Mouse (Mus musculus) neural tube, embryonic 14.5 days (tissue): ENCODE results near the gene Safb. TPM values are rescaled to one million over a fixed set of nuclear protein-coding genes. Genes with fewer than 3 reads are reported as not detected.
"Not testable (repeated sequence)": the region's sequence is repeated elsewhere in the genome, so short reads cannot be mapped to it uniquely, and the experiment has no call there.

ENCODE experiments used
- ATAC-seq: fragments of 200-750 bp; cut with Nextera tagmentation; 2 replicates; pipeline ENCODE4 v1.8.0; 2017; ENCODE audit warnings: low read depth, mild to moderate bottlenecking, moderate TSS enrichment, moderate library complexity
- H3K27ac ChIP-seq: fragments of 300-500 bp; sonication (generic); 2 replicates; pipeline ENCODE4 v1.5.1; 2014; ENCODE audit warnings: low read depth, mild to moderate bottlenecking, control low read depth, low read length, moderate library complexity, mixed read lengths
- H3K27me3 ChIP-seq: fragments of 300-500 bp; sonication (generic); 2 replicates; pipeline ENCODE4 v1.6.1; 2014; ENCODE audit warnings: low read length; ENCODE audit not compliant: control insufficient read depth, insufficient read depth
- H3K36me3 ChIP-seq: fragments of 300-500 bp; sonication (generic); 2 replicates; pipeline ENCODE4 v1.6.1; 2014; ENCODE audit warnings: low read length, mixed read lengths; ENCODE audit not compliant: control insufficient read depth, insufficient read depth
- H3K4me1 ChIP-seq: fragments of 300-500 bp; sonication (generic); 2 replicates; pipeline ENCODE4 v1.6.1; 2014; ENCODE audit warnings: low read length; ENCODE audit not compliant: control insufficient read depth, insufficient read depth
- H3K4me2 ChIP-seq: fragments of 300-500 bp; sonication (generic); 2 replicates; pipeline ENCODE4 v1.6.1; 2014; ENCODE audit warnings: mild to moderate bottlenecking, low read depth, low read length, control low read depth
- H3K4me3 ChIP-seq: fragments of 300-500 bp; sonication (generic); 2 replicates; pipeline ENCODE4 v1.5.1; 2014; ENCODE audit warnings: low read depth, low read length, control low read depth, mixed read lengths
- H3K9ac ChIP-seq: fragments of 300-500 bp; sonication (generic); replicated peaks from 2 replicates; pipeline ENCODE4 v1.6.1; 2014; ENCODE audit warnings: low read depth, mild to moderate bottlenecking, control low read depth, low read length, mixed read lengths
- H3K9me3 ChIP-seq: fragments of 300-500 bp; sonication (generic); 2 replicates; pipeline ENCODE4 v1.6.1; 2016; ENCODE audit warnings: low read length; ENCODE audit not compliant: control insufficient read depth
- WGBS: fragments of 180-500 bp; shearing (Covaris S2); extraction: QIAGEN DNeasy Blood & Tissue Kit; methylation state at CpG from one replicate; pipeline ENCODE4 v1.1.7; 2014; 5-methylcytosine and 5-hydroxymethylcytosine counted together
- polyA plus RNA-seq: library from polyadenylated mRNA; unstranded; fragments of >200 nt; fragmentation: Nextera tagmentation; extraction: Ambion mirVana; gene quantifications from 2 replicates; pipeline ENCODE4 v1.2.1, GENCODE M21; 2014

The Safb gene
- polyA plus RNA-seq, 1 experiment from 2014 or later, result 80.9 TPM

DNA sequence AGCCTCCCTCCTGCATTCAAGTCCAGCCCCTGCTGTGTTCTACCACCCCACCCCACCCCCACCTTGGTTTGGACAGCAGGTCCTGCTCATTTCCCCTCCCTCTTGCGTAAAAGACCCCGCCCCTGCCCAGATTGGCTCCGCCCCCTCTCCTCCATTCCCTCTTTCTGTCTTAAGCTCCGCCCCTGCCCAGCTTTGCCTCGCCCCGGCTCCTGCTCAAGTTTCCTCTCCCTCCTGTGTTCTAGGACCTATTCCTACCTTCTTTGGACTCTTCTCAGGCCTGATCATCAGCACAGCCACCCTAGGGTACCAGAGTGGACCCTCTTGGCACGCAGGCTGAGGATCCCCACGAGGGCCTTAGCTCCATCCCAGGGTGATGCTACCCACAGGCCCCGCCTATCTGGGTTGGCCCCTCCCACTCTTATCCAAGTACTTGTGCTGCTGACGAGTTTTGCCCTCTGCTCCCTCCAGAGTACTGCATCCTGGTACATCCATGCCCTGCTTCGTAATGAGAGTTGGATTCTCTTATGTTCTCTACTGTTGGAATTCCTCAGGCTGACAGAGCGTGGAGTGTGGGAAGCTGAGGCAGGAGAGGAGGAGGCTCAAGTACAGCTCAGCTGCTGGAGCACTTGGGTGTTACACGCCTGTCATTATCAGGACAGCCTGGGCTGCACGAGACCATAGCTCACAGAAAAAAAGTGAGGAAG, 27.4 kb downstream of the Safb start:
- Histone ChIP-seq H3K4me1 (peaks cover 22% of the 10 kb centered on the region), H3K9me3 (no peaks in the 10 kb centered on the region), H3K9ac (no peak overlapping the region), H3K4me3 (no peak overlapping the region), H3K36me3 (peaks cover 34% of the 10 kb centered on the region), H3K27me3 (no peaks in the 10 kb centered on the region), H3K27ac (no peak overlapping the region), H3K4me2 (no peak overlapping the region)
- no peak for ATAC-seq
- WGBS, result 12% methylated on average over 14 of the region's 14 CpGs

DNA sequence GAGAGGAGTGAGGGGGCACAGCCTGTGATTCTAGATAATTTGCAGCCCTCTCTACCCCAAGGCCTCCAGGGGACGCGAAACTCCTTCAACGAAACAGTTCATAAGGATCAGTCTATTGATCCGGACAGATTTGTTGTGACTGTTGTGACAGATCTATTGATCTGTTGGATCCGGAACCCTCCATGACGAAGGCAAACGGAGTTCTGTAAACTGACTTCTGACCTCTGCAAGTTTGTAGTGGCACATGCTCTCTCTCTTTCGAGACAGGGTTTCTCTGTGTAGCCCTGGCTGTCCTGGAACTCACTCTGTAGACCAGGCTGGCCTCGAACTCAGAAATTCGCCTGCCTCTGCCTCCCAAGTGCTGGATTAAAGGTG, 27.9 kb downstream of the Safb start:
- not testable (repeated sequence) for H3K27me3 ChIP-seq, H3K9me3 ChIP-seq, ATAC-seq, H3K9ac ChIP-seq, H3K4me2 ChIP-seq, H3K4me3 ChIP-seq, H3K27ac ChIP-seq
- H3K36me3 ChIP-seq, result peaks cover 35% of the 10 kb centered on the region
- H3K4me1 ChIP-seq, result peaks cover 22% of the 10 kb centered on the region
- WGBS, result 75% methylated on average over 10 of the region's 10 CpGs

DNA sequence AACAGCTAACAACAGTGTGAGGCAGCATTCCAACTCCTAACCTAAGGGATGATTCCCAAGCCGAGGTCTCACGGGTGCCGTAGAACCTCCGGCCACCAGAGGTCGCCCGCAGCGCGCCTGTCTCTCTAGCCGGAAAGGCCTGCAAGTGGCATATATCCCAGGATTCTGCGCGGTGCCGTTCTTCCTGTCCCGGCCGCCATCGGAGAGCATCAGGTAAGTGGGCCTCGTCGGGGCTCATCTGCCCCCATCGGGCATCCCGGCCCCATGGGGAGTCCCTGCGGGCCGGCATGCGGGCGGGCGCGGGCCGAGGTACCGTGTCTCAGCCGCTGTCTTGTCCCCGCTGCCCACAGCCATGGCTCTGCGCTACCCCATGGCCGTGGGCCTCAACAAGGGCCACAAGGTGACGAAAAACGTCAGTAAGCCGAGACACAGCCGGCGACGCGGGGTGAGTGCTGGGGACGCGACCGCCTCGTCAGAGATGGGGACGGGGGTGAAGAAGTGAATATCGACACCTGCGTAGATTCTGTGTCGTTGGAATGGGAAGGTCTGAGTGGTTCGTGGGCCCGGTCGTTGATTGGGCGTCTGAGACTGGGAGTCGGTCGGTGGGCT, 28.7 kb downstream of the Safb start, which contains the start of gene Rpl36:
Gene Rpl36, plus strand, starts transcription at position 181 of the 609 bp plus-strand sequence.
- ATAC-seq, result peak; percentile 58

DNA sequence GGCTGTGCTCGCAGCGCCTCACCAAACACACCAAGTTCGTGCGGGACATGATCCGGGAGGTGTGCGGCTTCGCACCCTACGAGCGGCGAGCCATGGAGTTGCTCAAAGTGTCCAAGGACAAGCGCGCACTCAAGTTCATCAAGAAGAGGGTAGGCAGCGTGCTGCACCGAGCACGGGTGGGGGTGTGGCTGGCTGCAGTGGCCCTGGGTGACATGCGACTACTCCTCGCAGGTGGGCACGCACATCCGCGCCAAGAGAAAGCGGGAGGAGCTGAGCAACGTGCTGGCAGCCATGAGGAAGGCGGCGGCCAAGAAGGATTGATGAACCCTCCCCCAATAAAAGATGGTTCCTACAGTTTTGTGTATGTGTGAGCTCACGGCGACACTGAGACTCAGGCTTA, 29.3 kb downstream of the Safb start:
- H3K4me3 ChIP-seq, result peak overlapping the region; percentile 65
- H3K9me3 ChIP-seq, H3K27me3 ChIP-seq, ATAC-seq: not testable (repeated sequence)
- H3K4me2 ChIP-seq, result peak overlapping the region; percentile 83
- peaks cover 46% of the 10 kb centered on the region for H3K36me3 ChIP-seq
- WGBS, result under 1% methylated on average over 26 of the region's 26 CpGs
- H3K27ac ChIP-seq, result peak overlapping the region; percentile 90
- H3K9ac ChIP-seq, result peak overlapping the region; percentile 80
- H3K4me1 ChIP-seq, result peaks cover 13% of the 10 kb centered on the region

More for the DNA sequence above, 28.7 kb downstream of the Safb start, which contains the start of gene Rpl36:
- peaks cover 18% of the 10 kb centered on the region for H3K4me1 ChIP-seq
- H3K9me3 ChIP-seq, result no peaks in the 10 kb centered on the region
- H3K27ac ChIP-seq, result peak within 1 kb of the TSS; percentile 90
- H3K4me2 ChIP-seq, result peak within 1 kb of the TSS; percentile 83
- under 1% methylated on average over 52 of the region's 52 CpGs for WGBS
- H3K27me3 ChIP-seq, result no peaks in the 10 kb centered on the region
- H3K36me3 ChIP-seq, result peaks cover 40% of the 10 kb centered on the region
- H3K9ac ChIP-seq, result peak within 1 kb of the TSS; percentile 80
- peak within 1 kb of the TSS; percentile 65 for H3K4me3 ChIP-seq

DNA sequence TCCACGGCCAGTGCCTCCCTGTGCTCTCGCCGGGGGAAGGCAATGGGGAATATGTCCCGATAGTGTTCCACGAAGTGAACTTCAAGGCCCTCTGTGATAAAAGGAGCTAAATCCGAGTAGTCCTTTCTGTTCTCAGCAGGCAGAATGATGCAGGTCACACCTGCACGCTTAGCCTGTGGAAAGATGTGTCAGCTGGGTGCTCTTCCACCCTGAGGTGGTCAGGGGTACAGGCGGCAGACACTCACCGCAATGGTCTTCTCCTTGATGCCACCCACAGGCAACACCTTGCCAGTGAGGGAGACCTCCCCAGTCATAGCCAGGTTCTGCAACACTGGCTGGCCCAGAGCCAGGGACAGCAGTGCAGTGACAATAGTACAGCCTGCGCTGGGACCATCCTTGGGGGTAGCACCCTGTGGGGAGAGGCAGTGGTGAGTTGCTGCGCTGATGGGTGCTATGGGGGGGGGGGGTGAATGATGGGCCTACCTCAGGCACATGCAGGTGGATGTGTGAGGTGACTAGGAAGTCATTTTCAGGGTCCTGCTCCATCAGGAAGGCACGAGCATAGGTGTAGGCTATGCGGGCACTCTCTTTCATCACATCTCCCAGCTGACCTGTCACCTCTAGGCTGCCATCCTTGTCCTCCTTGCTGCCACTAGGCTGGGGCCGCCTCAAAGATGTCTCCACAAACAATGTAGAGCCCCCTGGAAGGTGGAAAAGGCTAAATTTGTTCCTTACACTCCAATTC, 29.9 kb downstream of the Safb start:
- H3K4me3 ChIP-seq, result peak overlapping the region; percentile 65
- 30% methylated on average over 13 of the region's 14 CpGs for WGBS
- H3K9ac ChIP-seq, result peak overlapping the region; percentile 80
- peak overlapping the region; percentile 83 for H3K4me2 ChIP-seq
- H3K4me1 ChIP-seq, result peaks cover 13% of the 10 kb centered on the region
- H3K9me3 ChIP-seq, result no peaks in the 10 kb centered on the region
- ATAC-seq, result no peak
- H3K27ac ChIP-seq, result no peak overlapping the region
- peaks cover 53% of the 10 kb centered on the region for H3K36me3 ChIP-seq
- no peaks in the 10 kb centered on the region for H3K27me3 ChIP-seq

DNA sequence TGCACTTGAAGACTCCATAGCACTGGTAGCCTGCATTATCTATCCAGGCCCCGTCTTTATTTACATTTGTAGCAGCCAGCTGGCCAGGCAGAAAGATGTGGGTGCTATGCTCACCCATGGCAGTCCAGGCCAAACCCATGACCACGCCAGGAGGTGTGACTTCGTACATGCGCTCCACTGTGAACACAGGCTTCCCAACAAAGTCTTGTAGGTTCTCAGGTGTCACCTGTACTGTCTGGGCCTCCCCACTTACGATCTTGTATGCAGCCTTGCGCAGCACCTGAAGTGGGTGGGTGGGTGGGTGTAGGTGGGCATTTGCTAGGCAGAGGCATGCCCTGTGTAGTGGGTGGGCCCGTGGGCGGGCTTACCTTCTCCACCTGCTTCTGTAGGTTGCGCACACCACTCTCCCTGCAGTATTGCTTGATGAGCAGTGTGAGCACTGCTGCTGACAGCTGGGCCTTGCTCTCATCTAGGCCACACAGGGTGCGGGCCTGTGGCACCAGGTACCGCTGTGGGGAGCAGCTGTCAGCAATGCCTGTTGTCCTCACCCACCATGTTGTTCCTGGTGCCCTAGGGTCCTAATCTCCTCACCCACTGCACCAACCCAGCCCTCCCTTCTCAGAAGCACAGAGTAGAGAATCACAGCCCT, 30.6 kb downstream of the Safb start:
- no peak overlapping the region for H3K4me3 ChIP-seq
- H3K9ac ChIP-seq, result no peak overlapping the region
- H3K9me3 ChIP-seq, result no peaks in the 10 kb centered on the region
- peak overlapping the region; percentile 83; the same call in 1 of the 2 replicates for H3K4me2 ChIP-seq
- peaks cover 58% of the 10 kb centered on the region for H3K36me3 ChIP-seq
- H3K27ac ChIP-seq, result no peak overlapping the region
- no peaks in the 10 kb centered on the region for H3K27me3 ChIP-seq
- peaks cover 12% of the 10 kb centered on the region for H3K4me1 ChIP-seq
- 87% methylated on average over 11 of the region's 11 CpGs for WGBS
- ATAC-seq, result 0 out of 2 replicates have a peak, but pooled peaks have one; percentile 4

DNA sequence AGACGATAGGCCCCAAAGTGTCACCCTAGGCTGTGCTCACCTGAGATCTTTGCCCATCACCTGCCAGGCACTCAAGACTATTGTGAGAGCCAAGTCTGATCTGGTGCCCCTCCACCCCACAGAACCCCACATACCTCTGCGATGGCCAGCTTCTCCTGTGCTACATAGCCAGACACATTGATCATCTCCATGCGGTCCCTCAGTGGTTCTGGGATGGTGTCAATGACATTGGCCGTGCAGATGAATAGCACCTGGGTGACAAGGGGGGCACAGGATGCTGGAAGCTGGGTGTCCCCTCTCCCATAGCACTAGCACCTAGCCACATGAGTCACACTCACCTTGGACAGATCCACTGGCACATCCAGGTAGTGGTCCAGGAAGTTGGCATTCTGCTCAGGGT, 31.2 kb downstream of the Safb start:
- H3K27ac ChIP-seq, result no peak overlapping the region
- H3K4me3 ChIP-seq, result no peak overlapping the region
- ATAC-seq, result no peak
- H3K36me3 ChIP-seq, result peaks cover 64% of the 10 kb centered on the region
- H3K27me3 ChIP-seq, result no peaks in the 10 kb centered on the region
- H3K4me1 ChIP-seq, result peaks cover 10% of the 10 kb centered on the region
- H3K4me2 ChIP-seq, result no peak overlapping the region
- WGBS, result 95% methylated on average over 4 of the region's 4 CpGs
- no peak overlapping the region for H3K9ac ChIP-seq
- no peaks in the 10 kb centered on the region for H3K9me3 ChIP-seq

DNA sequence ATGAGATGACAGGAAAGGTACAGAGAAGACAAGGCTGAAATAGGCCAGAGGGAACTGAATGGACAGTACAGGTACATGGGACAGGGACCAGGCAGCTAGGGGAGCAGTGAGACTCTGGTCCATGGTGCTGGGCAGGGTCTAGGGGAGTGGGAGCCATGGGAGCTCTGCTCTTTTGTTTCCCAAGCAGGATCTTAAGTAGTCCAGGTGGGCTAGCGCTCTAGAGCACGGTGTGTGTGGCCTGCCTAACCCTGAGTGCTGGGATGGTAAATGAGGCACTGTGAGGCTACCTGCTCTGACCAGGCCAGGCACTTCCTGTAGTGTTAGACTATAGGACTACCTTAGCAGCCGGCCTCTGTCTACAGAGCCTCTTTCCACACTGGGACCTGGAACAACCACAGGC, 32.1 kb downstream of the Safb start:
- Histone ChIP-seq H3K27me3 (no peaks in the 10 kb centered on the region), H3K4me2 (no peak overlapping the region), H3K9me3 (no peaks in the 10 kb centered on the region), H3K4me1 (peaks cover 10% of the 10 kb centered on the region), H3K27ac (no peak overlapping the region), H3K36me3 (peaks cover 66% of the 10 kb centered on the region), H3K4me3 (no peak overlapping the region), H3K9ac (no peak overlapping the region)
- 91% methylated on average over 3 of the region's 3 CpGs for WGBS
- no peak for ATAC-seq
